Mouse (Mus musculus): ENCODE results near the gene Mrpl38. TPM values are rescaled to one million over a fixed set of nuclear protein-coding genes. Genes with fewer than 3 reads are reported as not detected.

Gene Mrpl38
- total RNA-seq, 2 experiments from 2014 or later = 62.5 to 66.0 TPM

Other genes with a start within 250 kb of the Mrpl38 start
- 10 to 100 TPM; 19.7 to 20.2 TPM for gene Smim5, start 238.9 kb downstream of the Mrpl38 start, total RNA-seq (2021)
- under 1 TPM in 1 of 2 experiments, not detected in 1; 0.26 TPM for gene Smim6, start 226.9 kb downstream of the Mrpl38 start, total RNA-seq (2021)
- 10 to 100 TPM; 14.1 to 17.4 TPM for gene Sap30bp, start 205.6 kb downstream of the Mrpl38 start, total RNA-seq (2021)
- gene Recql5, start 205.4 kb downstream of the Mrpl38 start, total RNA-seq (2021) = 1 to 10 TPM; 7.3 to 8.8 TPM
- gene Itgb4, start 164.2 kb downstream of the Mrpl38 start, total RNA-seq (2021) = 1 to 10 TPM; 3.5 to 4.0 TPM
- 10 to 100 TPM; 13.9 to 16.0 TPM for gene Galk1, start 126.1 kb downstream of the Mrpl38 start, total RNA-seq (2021)
- 100 to 1,000 TPM; 128 to 130 TPM for gene H3f3b, start 110.9 kb downstream of the Mrpl38 start, total RNA-seq (2021)
- gene Unk, start 108.5 kb downstream of the Mrpl38 start, total RNA-seq (2021) = 1 to 10 TPM; 8.4 to 9.0 TPM
- gene Unc13d, start 60.9 kb downstream of the Mrpl38 start, total RNA-seq (2021) = 1 to 10 TPM in 1 of 2 experiments, under 1 TPM in 1; 0.75 to 1.0 TPM
- gene Wbp2, start 51.9 kb downstream of the Mrpl38 start, total RNA-seq (2021) = 10 to 100 TPM; 80.1 to 92.2 TPM
- gene Trim47, start 11.7 kb downstream of the Mrpl38 start, total RNA-seq (2021) = 10 to 100 TPM; 27.0 to 37.6 TPM
- 1 to 10 TPM; 6.1 to 8.4 TPM for gene Trim65, start 7.7 kb downstream of the Mrpl38 start, total RNA-seq (2021)
- 10 to 100 TPM; 16.1 to 17.2 TPM for gene Fbf1, start 29.3 kb upstream of the Mrpl38 start, total RNA-seq (2021)
- gene Ten1, start 60.0 kb upstream of the Mrpl38 start, total RNA-seq (2021) = 10 to 100 TPM; 15.5 to 19.3 TPM
- gene Acox1, start 60.2 kb upstream of the Mrpl38 start, total RNA-seq (2021) = 100 to 1,000 TPM; 123 to 137 TPM
- under 1 TPM; 0.75 to 0.98 TPM for gene Evpl, start 99.2 kb upstream of the Mrpl38 start, total RNA-seq (2021)
- gene Srp68, start 135.3 kb upstream of the Mrpl38 start, total RNA-seq (2021) = 10 to 100 TPM; 61.9 to 62.9 TPM
- not detected for gene Galr2, start 142.1 kb upstream of the Mrpl38 start, total RNA-seq (2021)
- 10 to 100 TPM; 42.8 to 43.9 TPM for gene Exoc7, start 168.4 kb upstream of the Mrpl38 start, total RNA-seq (2021)
- not detected for gene Foxj1, start 196.5 kb upstream of the Mrpl38 start, total RNA-seq (2021)

Data from heart, postnatal 25 days (tissue).